Mouse (Mus musculus): ENCODE measurements around the gene Tmem161b.

- TF ChIP-seq CTCF (conservative IDR thresholded peaks at IDR 0.05; ENCODE audit: insufficient read depth, insufficient read length, low read depth, low read length): no peak
- no peak for TF ChIP-seq POLR2A (IDR thresholded peaks at IDR 0.05; ENCODE audit: low read depth, low read length)
These were observed 29.2 kb downstream of the Tmem161b start for GRCm38 (mm10) chr13:84251295-84251694.

All from kidney, adult 2 months (tissue).